Mouse (Mus musculus) embryo, embryonic 11.5 days (tissue): ENCODE results near the gene Unc50.

Experiments used
- DNase-seq: peaks from one replicate; pipeline ENCODE4 v3.0.0-alpha.2; 2012; ENCODE audit warnings: low read depth, low spot score

Unc50 gene

GRCm38 (mm10) chr1:37488531-37488930 is 58.6 kb downstream of the Unc50 start:
- no peak for DNase-seq
